Comparison of ENCODE assay signal across 10 mouse cellular contexts in genomic region chr14:32073211-32073685, GRCm38 (mm10). TPM values are rescaled to one million over a fixed set of nuclear protein-coding genes. Genes with fewer than 3 reads are reported as not detected.
A peak's percentile ranks its signal among the peaks of the same experiment; 100 is the strongest.
DNase-seq lines count a peak whose midpoint lies in the region; ATAC-seq and TF ChIP-seq lines count a peak whose summit lies in the region.
"Had no signal": no experiment of that assay in that cellular context is flagged by ENCODE, and none has a peak within 500 bp of the region (broad histone marks: within the 10 kb centered on the region; RNA-seq: fewer than 3 reads in every experiment).

No protein-coding gene starts in this region.

- no peak for TF ChIP-seq EP300 in liver, postnatal 0 days (IDR thresholded peaks at IDR 0.05; ENCODE audit: low read depth)
- no peak for TF ChIP-seq EP300 in stomach, postnatal 0 days (optimal IDR thresholded peaks at IDR 0.05)

- H3K27ac ChIP-seq in liver, postnatal 0 days (ENCODE audit: low read depth): no peak overlapping the region
- H3K27ac ChIP-seq in heart, embryonic 11.5 days (ENCODE audit: low read depth, low read length): peak overlapping the region; percentile 86
- no peak overlapping the region for H3K27ac ChIP-seq in stomach, postnatal 0 days (replicated peaks)
- H3K27ac ChIP-seq: hindbrain, embryonic 15.5 days; neural tube, embryonic 13.5 days had no signal

- no peak overlapping the region for H3K4me2 ChIP-seq in liver, postnatal 0 days (ENCODE audit: low read depth, low read length)
- no peak overlapping the region for H3K4me2 ChIP-seq in heart, embryonic 11.5 days
- no peak overlapping the region for H3K4me2 ChIP-seq in stomach, postnatal 0 days (replicated peaks; ENCODE audit: low read depth)
- H3K4me2 ChIP-seq: hindbrain, embryonic 15.5 days; neural tube, embryonic 13.5 days had no signal

- no peaks in the 10 kb centered on the region for H3K9me3 ChIP-seq in liver, postnatal 0 days (ENCODE audit: low read length)
- H3K9me3 ChIP-seq in heart, embryonic 11.5 days (replicated peaks; ENCODE audit: control insufficient read depth, low read length): no peaks in the 10 kb centered on the region
- H3K9me3 ChIP-seq in stomach, postnatal 0 days (ENCODE audit: control insufficient read depth, low read length): no peaks in the 10 kb centered on the region
- H3K9me3 ChIP-seq: hindbrain, embryonic 15.5 days; neural tube, embryonic 13.5 days had no signal

- WGBS in liver, postnatal 0 days (ENCODE audit: insufficient replicate concordance): 33% methylated on average over 8 of the region's 8 CpGs
- 12% methylated on average over 8 of the region's 8 CpGs for WGBS in heart, embryonic 11.5 days (ENCODE audit: insufficient replicate concordance)
- WGBS in stomach, postnatal 0 days: 65% methylated on average over 8 of the region's 8 CpGs

- no peak overlapping the region for H3K9ac ChIP-seq in liver, postnatal 0 days (replicated peaks)
- 0 out of 2 replicates have a peak overlapping the region, but pooled peaks have one; percentile 43 for H3K9ac ChIP-seq in heart, embryonic 11.5 days (ENCODE audit: low read depth, low read length)
- H3K9ac ChIP-seq in stomach, postnatal 0 days (ENCODE audit: low read length): no peak overlapping the region
- H3K9ac ChIP-seq: hindbrain, embryonic 15.5 days had no signal

- H3K27me3 ChIP-seq in liver, postnatal 0 days (ENCODE audit: insufficient read depth, low read length): no peaks in the 10 kb centered on the region
- H3K27me3 ChIP-seq in heart, embryonic 11.5 days (ENCODE audit: control insufficient read depth, insufficient read depth, low read length): no peaks in the 10 kb centered on the region
- no peaks in the 10 kb centered on the region for H3K27me3 ChIP-seq in stomach, postnatal 0 days (ENCODE audit: control insufficient read depth, insufficient read depth, low read length)
- H3K27me3 ChIP-seq: hindbrain, embryonic 15.5 days; neural tube, embryonic 13.5 days had no signal

- peak; percentile 42 for DNase-seq in liver
- no peak for DNase-seq in liver, postnatal 0 days
- peak; percentile 39 for DNase-seq in c-Kit-positive CD71-negative TER-119-negative erythroid progenitor cells, embryonic 14.5 days (ENCODE audit: low read depth)
- peak; percentile 45 to 60 for DNase-seq in layer of hippocampus, postnatal 36 days
- DNase-seq in stomach, postnatal 0 days (ENCODE audit: low spot score): no peak
- DNase-seq in spleen, postnatal 4 days (ENCODE audit: low spot score in 2 of 2): no peak

- no peak for TF ChIP-seq CTCF in liver, postnatal 0 days (IDR thresholded peaks at IDR 0.05; ENCODE audit: low read depth)
- TF ChIP-seq CTCF in stomach, postnatal 0 days (IDR thresholded peaks at IDR 0.05; ENCODE audit: low read depth): no peak

- H3K36me3 ChIP-seq in liver, postnatal 0 days (replicated peaks; ENCODE audit: insufficient read depth, low read length): no peaks in the 10 kb centered on the region
- H3K36me3 ChIP-seq in heart, embryonic 11.5 days (ENCODE audit: control insufficient read depth, insufficient read depth, low read length): no peaks in the 10 kb centered on the region
- no peaks in the 10 kb centered on the region for H3K36me3 ChIP-seq in stomach, postnatal 0 days (ENCODE audit: control insufficient read depth, insufficient read depth, low read length)
- H3K36me3 ChIP-seq: hindbrain, embryonic 15.5 days had no signal

- no peak for ATAC-seq in liver, postnatal 0 days
- ATAC-seq in heart, embryonic 11.5 days (replicated peaks; ENCODE audit: insufficient number of reproducible peaks, low FRiP score, low TSS enrichment): peak; percentile 66; the same call in 1 of the 2 replicates
- peak; percentile 77 for ATAC-seq in megakaryocyte progenitor cell, adult 5-6 weeks (replicated peaks; ENCODE audit: poor library complexity)
- no peak for ATAC-seq in stomach, postnatal 0 days (ENCODE audit: low FRiP score, low TSS enrichment)

- H3K4me3 ChIP-seq in liver, postnatal 0 days (ENCODE audit: low read depth, low read length): no peak overlapping the region
- H3K4me3 ChIP-seq in heart, embryonic 11.5 days (ENCODE audit: low read depth, low read length): no peak overlapping the region
- H3K4me3 ChIP-seq in stomach, postnatal 0 days (ENCODE audit: low read depth, low read length): no peak overlapping the region
- H3K4me3 ChIP-seq: hindbrain, embryonic 15.5 days; neural tube, embryonic 13.5 days had no signal

- H3K4me1 ChIP-seq in liver, postnatal 0 days (ENCODE audit: insufficient read depth): no peaks in the 10 kb centered on the region
- peaks cover 14% of the 10 kb centered on the region for H3K4me1 ChIP-seq in heart, embryonic 11.5 days (ENCODE audit: control insufficient read depth, insufficient read depth, low read length)
- no peaks in the 10 kb centered on the region for H3K4me1 ChIP-seq in stomach, postnatal 0 days (replicated peaks; ENCODE audit: control insufficient read depth, insufficient read depth)
- H3K4me1 ChIP-seq: hindbrain, embryonic 15.5 days; neural tube, embryonic 13.5 days had no signal

RNA-seq across cellular contexts. Expression of gene Oxnad1, which starts 11.9 kb away (rescaled TPM):
- 13.5 and 14.3 TPM in 2 replicates for polyA plus RNA-seq in liver, postnatal 0 days (2015; fragmentation: Nextera tagmentation; extraction: Ambion mirVana)
- 25.6 and 31.9 TPM in 2 replicates for polyA plus RNA-seq in heart, embryonic 11.5 days (2014; fragmentation: Nextera tagmentation; extraction: Ambion mirVana)
- total RNA-seq in layer of hippocampus, postnatal 36 days (2021): 10 to 100 TPM; 14.3 to 19.2 TPM
- total RNA-seq in megakaryocyte progenitor cell, adult 5-6 weeks (2015): 8.3 and 14.9 TPM in 2 replicates
- total RNA-seq in megakaryocyte progenitor cell, adult 5-6 weeks (2017): 36.2 and 45.2 TPM in 2 replicates
- polyA plus RNA-seq in stomach, postnatal 0 days (2015; fragmentation: Nextera tagmentation; extraction: Ambion mirVana): 17.7 and 19.3 TPM in 2 replicates

RNA-seq across cellular contexts. Expression of gene Dph3, which starts 12.3 kb away (rescaled TPM):
- 55.9 and 58.1 TPM in 2 replicates for polyA plus RNA-seq in liver, postnatal 0 days (2015; fragmentation: Nextera tagmentation; extraction: Ambion mirVana)
- 94.3 and 99.3 TPM in 2 replicates for polyA plus RNA-seq in heart, embryonic 11.5 days (2014; fragmentation: Nextera tagmentation; extraction: Ambion mirVana)
- 10 to 100 TPM; 35.1 to 37.5 TPM for total RNA-seq in layer of hippocampus, postnatal 36 days (2021)
- total RNA-seq in megakaryocyte progenitor cell, adult 5-6 weeks (2015): 88.0 and 117 TPM in 2 replicates
- total RNA-seq in megakaryocyte progenitor cell, adult 5-6 weeks (2017): 41.2 and 67.5 TPM in 2 replicates
- polyA plus RNA-seq in stomach, postnatal 0 days (2015; fragmentation: Nextera tagmentation; extraction: Ambion mirVana): 91.4 and 93.3 TPM in 2 replicates

RNA-seq across cellular contexts. Expression of gene Galnt15, which starts 44.5 kb away (rescaled TPM):
- polyA plus RNA-seq in liver, postnatal 0 days (2015; fragmentation: Nextera tagmentation; extraction: Ambion mirVana): 0.05 TPM in 2 replicates
- 0.15 and 0.19 TPM in 2 replicates for polyA plus RNA-seq in heart, embryonic 11.5 days (2014; fragmentation: Nextera tagmentation; extraction: Ambion mirVana)
- 1 to 10 TPM; 1.2 to 3.6 TPM for total RNA-seq in layer of hippocampus, postnatal 36 days (2021)
- total RNA-seq in megakaryocyte progenitor cell, adult 5-6 weeks (2015): not detected in 2 replicates
- not detected in 2 replicates for total RNA-seq in megakaryocyte progenitor cell, adult 5-6 weeks (2017)
- polyA plus RNA-seq in stomach, postnatal 0 days (2015; fragmentation: Nextera tagmentation; extraction: Ambion mirVana): 0.56 and 0.71 TPM in 2 replicates

Comparison
In these comparisons a context has a peak if more than half of its experiments do, and no peak if none do; other contexts are left out.
1. DNase-seq: peak in liver (single experiment), c-Kit-positive CD71-negative TER-119-negative erythroid progenitor cells, embryonic 14.5 days (single experiment) and layer of hippocampus, postnatal 36 days (2 of 2); none in liver, postnatal 0 days (single experiment), stomach, postnatal 0 days (single experiment) and spleen, postnatal 4 days (0 of 2).
2. ATAC-seq: peak in heart, embryonic 11.5 days (single experiment) and megakaryocyte progenitor cell, adult 5-6 weeks (single experiment); none in liver, postnatal 0 days (single experiment) and stomach, postnatal 0 days (single experiment).